Mouse (Mus musculus): Measurements from ENCODE around the gene Miga2.

The Miga2 gene

DNA sequence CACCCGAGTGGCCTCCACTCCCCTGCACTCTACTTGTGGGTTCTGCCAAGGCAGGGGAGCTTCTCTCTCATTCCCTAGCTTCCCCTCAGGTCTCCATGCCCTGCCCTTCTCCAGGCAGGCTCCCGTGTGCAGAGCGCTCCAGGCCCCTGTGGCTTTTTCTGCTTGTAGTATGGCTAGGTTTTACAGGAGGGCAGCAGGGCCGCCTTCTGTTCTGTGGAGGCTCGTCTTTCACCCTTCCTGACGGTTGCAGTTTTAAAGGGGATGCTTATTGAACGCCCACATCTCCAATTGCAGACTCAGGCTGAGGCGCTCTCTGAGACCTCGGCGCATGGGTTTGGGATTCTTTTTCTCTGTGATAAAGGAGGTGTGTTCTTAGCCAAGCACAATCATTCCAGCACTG, 55.1 kb downstream of the Miga2 start:
- no peak for DNase-seq (ENCODE audit: low spot score in 2 of 2)

DNA sequence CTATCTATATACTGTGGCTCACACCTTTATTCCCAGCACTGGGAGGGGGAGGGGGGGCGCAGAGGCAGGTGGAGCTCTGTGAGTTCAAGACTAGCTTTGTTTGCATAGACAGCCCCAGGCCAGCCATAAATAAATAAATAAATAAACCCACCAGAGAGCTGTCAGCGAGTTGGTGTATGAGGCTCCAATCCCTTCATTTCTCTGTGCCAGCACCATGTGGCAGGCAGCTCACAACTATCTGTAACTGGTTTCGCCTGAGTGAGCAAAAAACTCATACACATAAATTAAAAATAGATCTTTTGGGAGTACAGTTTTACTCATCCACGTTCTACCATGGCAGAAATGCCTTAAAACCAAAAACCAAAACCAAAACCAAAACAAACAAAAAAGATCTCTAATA, 57.4 kb downstream of the Miga2 start:
- DNase-seq (ENCODE audit: low spot score in 2 of 2) = no peak

DNA sequence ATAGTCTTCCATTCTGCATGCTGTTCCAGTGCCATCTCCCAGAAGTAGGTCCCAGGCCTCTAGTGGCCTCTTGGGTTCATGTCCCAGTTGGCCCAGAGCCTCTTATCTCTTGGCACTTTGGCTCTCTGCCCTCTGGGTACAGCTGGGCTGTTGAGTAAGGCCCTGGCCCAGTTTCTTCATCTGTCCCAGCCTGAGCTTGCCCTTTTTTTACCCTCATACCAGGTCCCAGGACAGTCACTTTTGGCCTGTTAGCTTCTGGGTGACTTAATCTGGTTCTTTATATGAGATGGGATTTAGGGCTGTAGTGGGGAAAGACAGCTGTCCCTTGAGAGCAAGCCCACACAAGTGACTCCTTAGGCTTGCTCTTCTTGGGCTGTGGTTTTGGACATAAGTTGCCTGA, 65.1 kb downstream of the Miga2 start:
- DNase-seq (ENCODE audit: low spot score in 2 of 2) = no peak
